Mouse (Mus musculus) urinary bladder, postnatal 4 days (tissue): ENCODE measurements around the gene Necab2.

Experiments
- DNase-seq, 2 experiments: peaks; one replicate each; pipeline ENCODE4 v3.0.0; 2021 to 2022; ENCODE audit warnings: low spot score in 2 of 2

Necab2 gene

DNA sequence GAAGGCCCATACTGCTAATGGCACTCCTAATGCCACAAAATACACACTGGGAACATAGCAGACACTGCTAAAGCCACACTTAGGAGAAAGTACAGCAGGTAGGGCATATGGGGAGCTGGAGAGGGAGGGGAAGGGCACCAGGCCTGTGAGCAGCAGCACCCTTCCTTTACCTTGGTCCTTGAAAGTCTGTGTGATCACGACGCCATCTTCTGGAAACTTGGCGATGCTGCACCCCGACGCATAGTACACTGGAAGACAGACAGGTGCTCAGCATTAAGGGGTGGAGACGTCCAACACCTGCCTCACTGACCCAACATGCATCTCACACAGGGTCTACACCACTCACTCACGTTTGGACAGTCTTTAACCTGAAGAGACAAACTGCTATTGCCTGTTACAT, 73.6 kb downstream of the Necab2 start:
- no peak for DNase-seq
